Mouse (Mus musculus) C2C12 (cell line): ENCODE measurements at regions not wholly inside any gene's neighbourhood (a gene's known extent, or its start where the extent isn't known, plus 50 kb on each side); places are given as distances from the start of the nearest gene placed in this dataset.

Experiments used
- H3K27me3 ChIP-seq: one replicate; pipeline ENCODE4 v1.6.1; 2011; ENCODE audit not compliant: control insufficient read depth, insufficient read depth, insufficient read length
- H3K36me3 ChIP-seq: one replicate; pipeline ENCODE4 v1.6.1; 2011; ENCODE audit not compliant: control insufficient read depth, insufficient read depth
- H3K4me3 ChIP-seq: one replicate; pipeline ENCODE4 v1.5.1; 2011; ENCODE audit warnings: mild to moderate bottlenecking, control low read depth; ENCODE audit not compliant: poor library complexity, insufficient read depth, severe bottlenecking
- H3K79me2 ChIP-seq: one replicate; pipeline ENCODE4 v1.6.1; 2011; ENCODE audit not compliant: control insufficient read depth, insufficient read depth
- H3K79me3 ChIP-seq: one replicate; pipeline ENCODE4 v1.6.1; 2011; ENCODE audit warnings: low read depth, control low read depth
- H3ac ChIP-seq: one replicate; pipeline ENCODE3; 2011; ENCODE audit warnings: low read depth; ENCODE audit not compliant: control insufficient read depth, insufficient read length
- CEBPB ChIP-seq: IDR thresholded peaks from one replicate; pipeline ENCODE4 v1.6.1; 2011; ENCODE audit warnings: low read depth, mild to moderate bottlenecking, control low read depth, moderate library complexity
- CTCF ChIP-seq: IDR thresholded peaks from one replicate; pipeline ENCODE4 v1.5.1; 2011; ENCODE audit not compliant: control insufficient read depth, insufficient read depth, insufficient read length
- FOSL1 ChIP-seq: IDR thresholded peaks from one replicate; pipeline ENCODE4 v1.8.0; 2011; ENCODE audit warnings: mild to moderate bottlenecking, low read length; ENCODE audit not compliant: poor library complexity, insufficient read depth, severe bottlenecking
- MAX ChIP-seq: IDR thresholded peaks from one replicate; pipeline ENCODE4 v1.6.1; 2011; ENCODE audit warnings: mild to moderate bottlenecking, control low read depth
- MYOD1 ChIP-seq: IDR thresholded peaks from one replicate; pipeline ENCODE4 v1.6.1; 2011; ENCODE audit warnings: low read depth; ENCODE audit not compliant: control insufficient read depth, insufficient read length
- MYOG ChIP-seq: IDR thresholded peaks from one replicate; pipeline ENCODE4 v1.6.1; 2011; ENCODE audit not compliant: control insufficient read depth, insufficient read length; ENCODE audit errors: extremely low read depth
- USF1 ChIP-seq: IDR thresholded peaks from one replicate; pipeline ENCODE4 v1.6.1; 2011; ENCODE audit warnings: low read depth, mild to moderate bottlenecking, control low read depth, moderate library complexity

GRCm38 (mm10) chr19:15761086-15761485 lies 186.1 kb downstream of the Psat1 start:
- no peak overlapping the region for H3K4me3 ChIP-seq
- H3K36me3 ChIP-seq = no peaks in the 10 kb centered on the region
- no peak for TF ChIP-seq MYOD1
- TF ChIP-seq MAX = no peak
- TF ChIP-seq FOSL1 = no peak
- no peak for TF ChIP-seq MYOG
- TF ChIP-seq CTCF = no peak
- TF ChIP-seq CEBPB = no peak
- TF ChIP-seq USF1 = no peak
- H3K27me3 ChIP-seq = no peaks in the 10 kb centered on the region
- H3ac ChIP-seq = no peak overlapping the region
- no peaks in the 10 kb centered on the region for H3K79me2 ChIP-seq
- no peaks in the 10 kb centered on the region for H3K79me3 ChIP-seq

- no peaks in the 10 kb centered on the region for H3K36me3 ChIP-seq
- no peaks in the 10 kb centered on the region for H3K27me3 ChIP-seq
- H3ac ChIP-seq = no peak overlapping the region
- H3K4me3 ChIP-seq = no peak overlapping the region
- H3K79me3 ChIP-seq = no peaks in the 10 kb centered on the region
- TF ChIP-seq CEBPB (no peak), MYOD1 (no peak)
- H3K79me2 ChIP-seq = no peaks in the 10 kb centered on the region
Observed at GRCm38 (mm10) chr19:15745026-15745777, 201.9 kb downstream of the Psat1 start.

GRCm38 (mm10) chr19:15736200-15736599 lies 210.9 kb downstream of the Psat1 start:
- Histone ChIP-seq H3ac (no peak overlapping the region), H3K4me3 (no peak overlapping the region), H3K79me2 (no peaks in the 10 kb centered on the region), H3K36me3 (no peaks in the 10 kb centered on the region), H3K79me3 (no peaks in the 10 kb centered on the region), H3K27me3 (no peaks in the 10 kb centered on the region)
- no peak for TF ChIP-seq MYOD1
- no peak for TF ChIP-seq FOSL1
- no peak for TF ChIP-seq MYOG
- TF ChIP-seq MAX = no peak
- no peak for TF ChIP-seq CEBPB
- no peak for TF ChIP-seq CTCF
- TF ChIP-seq USF1 = no peak

- Histone ChIP-seq H3K36me3 (no peaks in the 10 kb centered on the region), H3K79me2 (no peaks in the 10 kb centered on the region), H3ac (no peak overlapping the region), H3K79me3 (no peaks in the 10 kb centered on the region), H3K27me3 (no peaks in the 10 kb centered on the region), H3K4me3 (no peak overlapping the region)
- TF ChIP-seq CTCF (no peak), MYOG (no peak), MYOD1 (no peak), FOSL1 (no peak), MAX (no peak), CEBPB (no peak), USF1 (no peak)
Observed at GRCm38 (mm10) chr19:15726785-15727406, 220.2 kb downstream of the Psat1 start.

GRCm38 (mm10) chr19:15692379-15693023 lies 254.6 kb downstream of the Psat1 start:
- Histone ChIP-seq H3K36me3 (no peaks in the 10 kb centered on the region), H3K79me3 (no peaks in the 10 kb centered on the region), H3ac (no peak overlapping the region), H3K27me3 (no peaks in the 10 kb centered on the region), H3K79me2 (no peaks in the 10 kb centered on the region), H3K4me3 (no peak overlapping the region)
- TF ChIP-seq MYOD1 (no peak), USF1 (no peak)

- TF ChIP-seq FOSL1 (no peak), CEBPB (no peak), USF1 (no peak), MAX (no peak), MYOD1 (no peak), MYOG (no peak), CTCF (no peak)
Observed at GRCm38 (mm10) chr19:15669996-15670395, 277.1 kb downstream of the Psat1 start.

More at GRCm38 (mm10) chr19:15669996-15670395, 277.1 kb downstream of the Psat1 start:
- Histone ChIP-seq H3K36me3 (no peaks in the 10 kb centered on the region), H3K79me3 (no peaks in the 10 kb centered on the region), H3K79me2 (no peaks in the 10 kb centered on the region), H3K27me3 (peaks cover 9% of the 10 kb centered on the region), H3ac (no peak overlapping the region), H3K4me3 (no peak overlapping the region)
